ENCODE assay signal across 9 mouse cellular contexts in genomic region chr3:141981613-141982432, GRCm38 (mm10).
DNase-seq lines count a peak whose midpoint lies in the region; ATAC-seq lines count a peak whose summit lies in the region.
"Had no signal": no experiment of that assay in that cellular context is flagged by ENCODE, and none has a peak within 500 bp of the region (broad histone marks: within the 10 kb centered on the region; RNA-seq: fewer than 3 reads in every experiment).

No protein-coding gene starts in this region.

- no peaks in the 10 kb centered on the region for H3K36me3 ChIP-seq in forebrain, embryonic 10.5 days (replicated peaks)
- H3K36me3 ChIP-seq in forebrain, embryonic 12.5 days (replicated peaks): no peaks in the 10 kb centered on the region
- H3K36me3 ChIP-seq in hindbrain, embryonic 12.5 days: no peaks in the 10 kb centered on the region
- no peaks in the 10 kb centered on the region for H3K36me3 ChIP-seq in midbrain, embryonic 10.5 days

- H3K9ac ChIP-seq in forebrain, embryonic 12.5 days: no peak overlapping the region
- H3K9ac ChIP-seq in hindbrain, embryonic 12.5 days: no peak overlapping the region
- H3K9ac ChIP-seq: liver, embryonic 14.5 days had no signal

- no peaks in the 10 kb centered on the region for H3K9me3 ChIP-seq in forebrain, embryonic 10.5 days
- no peaks in the 10 kb centered on the region for H3K9me3 ChIP-seq in forebrain, embryonic 12.5 days
- no peaks in the 10 kb centered on the region for H3K9me3 ChIP-seq in hindbrain, embryonic 12.5 days (replicated peaks)
- no peaks in the 10 kb centered on the region for H3K9me3 ChIP-seq in midbrain, embryonic 10.5 days (replicated peaks)

- no peak overlapping the region for H3K4me3 ChIP-seq in forebrain, embryonic 10.5 days
- H3K4me3 ChIP-seq in forebrain, embryonic 12.5 days (replicated peaks): no peak overlapping the region
- H3K4me3 ChIP-seq in hindbrain, embryonic 12.5 days: no peak overlapping the region
- no peak overlapping the region for H3K4me3 ChIP-seq in midbrain, embryonic 10.5 days

- peaks cover 24% of the 10 kb centered on the region for H3K4me1 ChIP-seq in forebrain, embryonic 10.5 days
- H3K4me1 ChIP-seq in forebrain, embryonic 12.5 days: peaks cover 11% of the 10 kb centered on the region
- peaks cover 8% of the 10 kb centered on the region; the same call in 1 of the 2 replicates for H3K4me1 ChIP-seq in hindbrain, embryonic 12.5 days
- peaks cover 24% of the 10 kb centered on the region for H3K4me1 ChIP-seq in midbrain, embryonic 10.5 days

- H3K27me3 ChIP-seq in forebrain, embryonic 10.5 days (ENCODE audit: poor library complexity, severe bottlenecking): no peaks in the 10 kb centered on the region
- H3K27me3 ChIP-seq in forebrain, embryonic 12.5 days: no peaks in the 10 kb centered on the region
- H3K27me3 ChIP-seq in hindbrain, embryonic 12.5 days: no peaks in the 10 kb centered on the region
- H3K27me3 ChIP-seq in midbrain, embryonic 10.5 days (ENCODE audit: low read depth, poor library complexity, severe bottlenecking): no peaks in the 10 kb centered on the region

- peak overlapping the region; percentile 56 for H3K27ac ChIP-seq in forebrain, embryonic 10.5 days
- no peak overlapping the region for H3K27ac ChIP-seq in forebrain, embryonic 12.5 days
- no peak overlapping the region for H3K27ac ChIP-seq in hindbrain, embryonic 12.5 days
- peak overlapping the region; percentile 14; the same call in 1 of the 2 replicates for H3K27ac ChIP-seq in midbrain, embryonic 10.5 days (replicated peaks)
- H3K27ac ChIP-seq: liver, embryonic 14.5 days had no signal

- intact Hi-C loops in heart, postnatal 36 days (cut with DNase I): no loop called here

- no peak overlapping the region for H3K4me2 ChIP-seq in forebrain, embryonic 12.5 days
- no peak overlapping the region for H3K4me2 ChIP-seq in hindbrain, embryonic 12.5 days (replicated peaks)

- WGBS in forebrain, embryonic 10.5 days: 75% methylated on average over 24 of the region's 24 CpGs
- WGBS in forebrain, embryonic 12.5 days: 69% methylated on average over 24 of the region's 24 CpGs
- WGBS in hindbrain, embryonic 12.5 days: 80% methylated on average over 24 of the region's 24 CpGs
- WGBS in midbrain, embryonic 10.5 days: 70% methylated on average over 24 of the region's 24 CpGs

- no peak for ATAC-seq in forebrain, embryonic 12.5 days (ENCODE audit: low FRiP score)
- ATAC-seq in hindbrain, embryonic 12.5 days (ENCODE audit: low FRiP score): peak; percentile 46; the same call in 1 of the 2 replicates
- ATAC-seq in CD4-positive, CD25-positive, alpha-beta regulatory T cell, adult 4 months: no peak

- no peak for DNase-seq in forebrain, embryonic 10.5 days (ENCODE audit: extremely low spot score, low spot score)
- DNase-seq in ZHBTc4 (ENCODE audit: low read depth, low spot score): peak; percentile 10
- no peak for DNase-seq in midbrain, embryonic 10.5 days (ENCODE audit: low spot score)
- DNase-seq in heart, postnatal 36 days: no peak
- no peak for DNase-seq in adrenal gland, postnatal 4 days (ENCODE audit: low spot score in 2 of 2)

Comparison
In these comparisons a context has a peak if more than half of its experiments do, and no peak if none do; other contexts are left out.
1. H3K27ac ChIP-seq: peak in forebrain, embryonic 10.5 days (single experiment) and midbrain, embryonic 10.5 days (single experiment); none in forebrain, embryonic 12.5 days (single experiment) and hindbrain, embryonic 12.5 days (single experiment).